Mouse (Mus musculus) heart, postnatal 0 days (tissue): ENCODE results near the gene Hist2h4. TPM values are rescaled to one million over a fixed set of nuclear protein-coding genes. Genes with fewer than 3 reads are reported as not detected.
"Not testable (repeated sequence)": the region's sequence is repeated elsewhere in the genome, so short reads cannot be mapped to it uniquely, and the experiment has no call there.

Source experiments
- ATAC-seq: fragments of 200-750 bp; cut with Nextera tagmentation; 2 replicates; pipeline ENCODE4 v1.8.0; 2017; ENCODE audit warnings: low read depth, moderate number of reproducible peaks, moderate library complexity; ENCODE audit not compliant: insufficient read depth
- DNase-seq: peaks from one replicate; pipeline ENCODE4 v3.0.0-alpha.2; 2016; ENCODE audit warnings: low spot score
- H3K27ac ChIP-seq: fragments of 300-500 bp; sonication (generic); 2 replicates; pipeline ENCODE4 v1.5.1; 2014; ENCODE audit warnings: low read depth, mild to moderate bottlenecking
- H3K27me3 ChIP-seq: fragments of 300-500 bp; sonication (generic); 2 replicates; pipeline ENCODE4 v1.6.1; 2014; ENCODE audit warnings: low read length, mixed read lengths; ENCODE audit not compliant: control insufficient read depth, insufficient read depth
- H3K36me3 ChIP-seq: fragments of 300-500 bp; sonication (generic); replicated peaks from 2 replicates; pipeline ENCODE4 v1.6.1; 2014; ENCODE audit warnings: low read length, mixed read lengths; ENCODE audit not compliant: control insufficient read depth, insufficient read depth
- H3K4me1 ChIP-seq: fragments of 300-500 bp; sonication (generic); 2 replicates; pipeline ENCODE4 v1.6.1; 2014; ENCODE audit warnings: antibody characterized with exemption; ENCODE audit not compliant: control insufficient read depth, insufficient read depth
- H3K4me2 ChIP-seq: fragments of 300-500 bp; sonication (generic); 2 replicates; pipeline ENCODE4 v1.6.1; 2014; ENCODE audit warnings: low read depth, mild to moderate bottlenecking, low read length, moderate library complexity
- H3K4me3 ChIP-seq: fragments of 300-500 bp; sonication (generic); 2 replicates; pipeline ENCODE4 v1.5.1; 2014; ENCODE audit warnings: low read depth, low read length
- H3K9ac ChIP-seq: fragments of 300-500 bp; sonication (generic); replicated peaks from 2 replicates; pipeline ENCODE4 v1.6.1; 2014; ENCODE audit warnings: low read depth, low read length, mixed read lengths
- H3K9me3 ChIP-seq: fragments of 300-500 bp; sonication (generic); replicated peaks from 2 replicates; pipeline ENCODE4 v1.6.1; 2016; ENCODE audit warnings: low read length; ENCODE audit not compliant: control insufficient read depth
- CTCF ChIP-seq: IDR thresholded peaks from 2 replicates; pipeline ENCODE4 v1.5.1; 2016; ENCODE audit warnings: antibody characterized with exemption, control low read depth, low read depth
- EP300 ChIP-seq: IDR thresholded peaks from 2 replicates; pipeline ENCODE4 v1.6.1; 2016; ENCODE audit warnings: antibody characterized with exemption, low read depth
- WGBS: fragments of 180-500 bp; shearing (Covaris S2); extraction: QIAGEN DNeasy Blood & Tissue Kit; methylation state at CpG from one replicate; pipeline ENCODE4 v1.1.7; 2014; 5-methylcytosine and 5-hydroxymethylcytosine counted together
- polyA plus RNA-seq: library from polyadenylated mRNA; unstranded; fragments of >200 nt; fragmentation: Nextera tagmentation; extraction: Ambion mirVana; gene quantifications from 2 replicates; pipeline ENCODE4 v1.2.1, GENCODE M21; 2015
- total RNA-seq: library from RNA; depleted of rRNA; stranded (reverse); fragments of >200 nt; gene quantifications from 2 replicates; pipeline ENCODE4 v1.2.3, GENCODE M21; 2014; ENCODE audit warnings: low replicate concordance

The Hist2h4 gene
- total and polyA plus RNA-seq, 2 experiments from 2014 or later, result 5.9 to 135 TPM

DNA sequence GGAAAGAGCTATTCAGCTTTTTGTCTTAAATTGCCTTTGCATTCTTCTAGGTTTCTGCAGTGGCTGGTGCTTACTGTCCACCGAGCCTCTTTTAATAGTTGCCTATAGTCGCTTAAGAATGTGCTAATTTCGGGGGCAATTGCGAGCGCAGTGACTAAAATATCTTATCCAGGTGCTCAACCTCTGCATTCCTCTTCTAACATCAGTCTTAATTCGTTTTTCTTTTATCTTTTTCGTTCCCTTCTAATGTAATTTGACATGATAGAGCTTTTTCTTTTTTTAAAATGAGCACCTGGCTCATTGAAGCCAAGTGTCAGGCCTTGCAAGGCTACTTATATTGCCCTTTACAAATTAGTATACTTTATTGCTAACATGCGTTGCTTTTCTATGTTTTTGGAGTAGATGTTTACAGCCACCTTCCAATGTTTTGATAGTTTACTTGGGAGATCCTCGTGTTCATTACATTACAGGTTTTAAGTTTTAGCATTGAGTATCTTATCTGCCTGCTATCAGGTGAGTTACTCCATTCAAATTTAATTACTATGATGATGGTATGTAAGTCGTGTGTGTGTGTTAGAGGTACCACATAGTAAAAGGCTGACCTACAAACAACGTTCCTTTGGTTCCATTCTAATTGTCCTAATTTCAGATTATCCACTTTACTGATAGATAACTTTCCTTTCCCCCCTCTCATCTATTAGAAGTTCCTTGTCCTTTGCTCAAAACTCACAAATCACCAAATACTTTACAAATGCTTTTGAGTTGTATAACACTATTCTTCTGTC, 15.6 kb downstream of the Hist2h4 start:
- H3K9ac ChIP-seq, result peak overlapping the region; percentile 64
- H3K27ac ChIP-seq, result peak overlapping the region; percentile 38; the same call in 1 of the 2 replicates
- peak overlapping the region; percentile 59 for H3K4me2 ChIP-seq
- no peaks in the 10 kb centered on the region for H3K27me3 ChIP-seq
- no peaks in the 10 kb centered on the region for H3K9me3 ChIP-seq
- peak overlapping the region; percentile 44 for H3K4me3 ChIP-seq
- no peak for DNase-seq
- H3K36me3 ChIP-seq, result no peaks in the 10 kb centered on the region
- no peak for ATAC-seq
- TF ChIP-seq CTCF, result no peak
- H3K4me1 ChIP-seq, result peaks cover 38% of the 10 kb centered on the region
- WGBS, result 9% methylated on average over 11 of the region's 11 CpGs

DNA sequence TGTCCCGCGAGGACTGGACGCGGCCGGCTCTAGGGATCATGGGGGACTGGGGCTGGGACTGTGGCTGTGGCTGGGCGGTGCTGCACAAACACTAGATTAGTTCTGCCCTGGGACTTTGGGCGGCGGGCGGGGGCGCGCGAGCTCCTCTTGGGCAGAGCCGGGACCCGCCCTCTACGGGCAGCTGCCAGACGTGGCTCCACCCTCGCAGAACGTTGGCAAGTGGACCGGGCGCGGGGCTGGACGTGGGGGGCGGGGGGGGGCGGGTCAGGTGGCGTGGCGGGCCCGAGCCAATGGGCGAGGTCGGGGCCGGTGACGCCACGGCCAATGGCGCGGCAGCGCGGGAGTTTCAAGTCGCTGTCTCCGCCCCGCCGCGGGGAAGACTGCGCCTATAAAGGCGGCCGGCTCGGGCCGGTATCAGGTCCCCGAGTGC, 16.7 kb downstream of the Hist2h4 start, which contains the start of gene Hist2h3c1:
Hist2h3c1 (plus strand) TSS at position 259 of the 430 bp plus-strand sequence.
- H3K4me3 ChIP-seq, result peak within 1 kb of the TSS; percentile 44
- not testable (repeated sequence) for H3K27me3 ChIP-seq, H3K36me3 ChIP-seq, DNase-seq, H3K9me3 ChIP-seq
- H3K9ac ChIP-seq, result peak within 1 kb of the TSS; percentile 64
- WGBS, result 0% methylated on average over 12 of the region's 47 CpGs
- H3K27ac ChIP-seq, result peak within 1 kb of the TSS; percentile 84
- H3K4me2 ChIP-seq, result peak within 1 kb of the TSS; percentile 59
- peaks cover 38% of the 10 kb centered on the region for H3K4me1 ChIP-seq
- peak; percentile 91 for ATAC-seq

DNA sequence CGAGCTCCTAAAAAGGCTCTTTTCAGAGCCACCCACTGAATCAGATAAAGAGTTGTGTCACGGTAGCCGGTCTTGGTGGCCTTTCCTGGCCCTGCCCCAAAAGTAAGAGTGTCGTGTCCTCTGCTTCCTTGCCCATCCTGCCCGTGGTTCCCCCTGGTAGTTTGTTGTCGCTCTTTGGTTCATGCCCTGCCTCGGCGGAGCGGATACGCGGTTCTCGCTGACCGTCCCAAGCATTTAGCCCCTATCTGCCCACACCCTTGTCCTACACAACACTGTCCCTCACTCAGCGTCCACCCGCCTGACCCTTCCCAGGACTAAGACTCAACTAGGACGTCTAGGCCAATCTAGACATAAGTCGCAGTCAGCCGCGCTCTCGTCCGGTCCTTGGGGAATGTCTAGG, 17.1 kb downstream of the Hist2h4 start:
- H3K9me3 ChIP-seq, H3K27me3 ChIP-seq, H3K36me3 ChIP-seq, H3K4me2 ChIP-seq, H3K9ac ChIP-seq, ATAC-seq, DNase-seq: not testable (repeated sequence)
- H3K4me1 ChIP-seq, result peaks cover 41% of the 10 kb centered on the region
- WGBS, result 0% methylated on average over 10 of the region's 21 CpGs
- H3K27ac ChIP-seq, result peak overlapping the region; percentile 84
- peak overlapping the region; percentile 32; the same call in 1 of the 2 replicates for H3K4me3 ChIP-seq

DNA sequence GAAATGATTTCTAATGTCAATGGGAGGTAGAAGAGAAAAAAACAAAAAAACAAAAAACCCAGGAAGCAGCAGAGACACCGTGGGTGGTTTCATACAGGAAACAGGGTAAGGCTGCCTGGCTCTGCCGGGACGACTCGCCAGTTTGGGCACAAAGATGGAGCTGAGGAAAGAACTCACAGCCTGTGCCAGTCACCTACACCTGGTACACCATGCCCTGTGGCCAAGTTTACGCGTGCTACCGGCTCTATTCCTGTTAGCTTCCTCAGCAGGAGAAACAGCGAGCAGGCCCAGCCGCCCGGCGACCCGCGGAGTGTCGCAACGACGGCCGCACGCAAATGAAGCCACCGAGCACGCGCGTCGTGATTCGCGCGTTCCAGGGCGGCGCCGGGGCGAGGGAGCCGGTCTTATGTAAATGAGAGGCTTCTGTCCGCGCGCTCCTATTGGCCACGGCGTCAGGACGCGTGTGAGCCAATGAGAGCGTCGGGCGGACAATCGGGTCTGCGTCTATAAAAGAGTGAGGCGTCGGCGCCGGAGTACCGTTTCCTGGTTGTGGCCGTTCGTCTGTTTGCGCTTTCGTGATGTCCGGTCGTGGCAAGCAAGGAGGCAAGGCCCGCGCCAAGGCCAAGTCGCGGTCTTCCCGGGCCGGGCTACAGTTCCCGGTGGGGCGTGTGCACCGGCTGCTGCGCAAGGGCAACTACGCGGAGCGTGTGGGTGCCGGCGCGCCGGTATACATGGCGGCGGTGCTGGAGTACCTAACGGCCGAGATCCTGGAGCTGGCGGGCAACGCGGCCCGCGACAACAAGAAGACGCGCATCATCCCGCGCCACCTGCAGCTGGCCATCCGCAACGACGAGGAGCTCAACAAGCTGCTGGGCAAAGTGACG, 17.9 kb downstream of the Hist2h4 start, which contains the start of gene Hist2h2aa1:
Hist2h2aa1 (plus strand) TSS at position 495 of the 884 bp plus-strand sequence.
- H3K4me2 ChIP-seq, result peak within 1 kb of the TSS; percentile 64

DNA sequence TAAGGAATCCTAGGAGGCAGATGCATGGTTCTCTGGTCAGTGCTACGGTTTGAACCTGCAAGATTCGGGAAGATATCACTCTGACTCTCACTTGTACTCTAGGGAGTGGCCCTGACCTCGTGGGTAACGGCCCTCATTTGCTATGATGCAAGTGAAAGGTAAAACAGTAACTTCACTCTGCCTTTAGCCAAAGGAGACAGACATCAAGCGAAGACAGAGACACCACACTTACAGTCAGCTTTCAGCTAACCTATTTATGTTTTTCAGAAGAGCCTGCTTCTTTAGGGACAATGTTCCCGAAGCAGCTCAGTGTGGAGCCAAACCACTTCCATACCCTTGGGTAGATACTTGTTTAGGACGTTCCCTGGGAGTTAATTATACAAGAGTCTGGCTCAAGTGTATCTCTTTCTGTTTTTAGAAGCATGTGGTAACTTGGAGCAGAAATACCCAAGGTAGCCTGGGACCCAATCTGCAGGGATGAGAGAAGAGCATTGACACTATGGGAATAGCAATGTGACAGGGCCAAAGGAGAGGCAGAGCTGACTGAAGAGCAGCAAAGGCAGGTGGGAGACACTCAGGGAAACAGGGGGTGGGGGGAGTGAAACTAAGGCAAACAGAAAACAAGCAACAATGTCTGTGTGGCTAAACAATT, 19.1 kb downstream of the Hist2h4 start:
- peak overlapping the region; percentile 53 for H3K4me3 ChIP-seq
- no peak for ATAC-seq
- peak overlapping the region; percentile 64 for H3K4me2 ChIP-seq

More for the DNA sequence above, 17.9 kb downstream of the Hist2h4 start, which contains the start of gene Hist2h2aa1:
- ATAC-seq, result peak; percentile 83
- H3K36me3 ChIP-seq, H3K9me3 ChIP-seq, H3K27me3 ChIP-seq: not testable (repeated sequence)
- H3K27ac ChIP-seq, result peak within 1 kb of the TSS; percentile 98
- WGBS, result under 1% methylated on average over 19 of the region's 88 CpGs
- TF ChIP-seq EP300, result peak; percentile 79
- H3K9ac ChIP-seq, result peak within 1 kb of the TSS; percentile 75
- peaks cover 42% of the 10 kb centered on the region for H3K4me1 ChIP-seq
- DNase-seq, result peak; percentile 66
- H3K4me3 ChIP-seq, result peak within 1 kb of the TSS; percentile 53

More for the DNA sequence above, 19.1 kb downstream of the Hist2h4 start:
- no peaks in the 10 kb centered on the region for H3K36me3 ChIP-seq
- no peak for DNase-seq
- no peak for TF ChIP-seq EP300
- TF ChIP-seq CTCF, result no peak
- peak overlapping the region; percentile 75 for H3K9ac ChIP-seq
- H3K9me3 ChIP-seq, result no peaks in the 10 kb centered on the region
- H3K27ac ChIP-seq, result peak overlapping the region; percentile 98
- 68% methylated on average over 7 of the region's 7 CpGs for WGBS
- H3K4me1 ChIP-seq, result peaks cover 35% of the 10 kb centered on the region
- H3K27me3 ChIP-seq, result no peaks in the 10 kb centered on the region
